Mouse (Mus musculus) large intestine, adult 2 months (tissue): ENCODE measurements at regions not wholly inside any gene's neighbourhood (a gene's known extent, or its start where the extent isn't known, plus 50 kb on each side); places are given as distances from the start of the nearest gene placed in this dataset.

Source experiments
- DNase-seq: peaks from one replicate; pipeline ENCODE4 v3.0.0-alpha.2; 2012; ENCODE audit warnings: low read depth, low spot score
- WGBS: fragments of 180-500 bp; shearing (Covaris S2); methylation state at CpG from one replicate; pipeline ENCODE4 v1.1.7; 2018; 5-methylcytosine and 5-hydroxymethylcytosine counted together

DNA sequence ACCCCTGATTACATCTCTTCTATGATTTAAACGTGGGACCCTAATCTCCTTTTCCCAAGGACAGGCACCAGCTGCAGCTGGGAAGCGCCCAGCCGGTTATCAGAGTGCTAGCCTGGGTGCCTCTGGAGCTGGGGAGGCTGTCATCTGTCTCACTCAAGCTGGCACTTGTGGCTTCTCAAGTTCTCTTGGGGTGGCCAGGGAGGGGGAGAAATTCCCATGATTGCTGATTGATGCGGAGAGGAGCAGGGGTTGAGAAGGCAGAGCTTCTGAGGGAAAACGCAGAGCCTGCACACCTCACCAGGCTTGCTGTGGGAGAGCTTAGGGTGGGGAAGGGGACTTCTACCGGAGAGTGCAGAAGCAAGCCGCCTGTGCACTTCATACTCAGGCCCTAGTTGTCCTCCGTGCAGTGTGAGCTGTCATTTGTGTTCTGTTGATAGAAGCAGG, 626.3 kb downstream of the Zfp706 start:
- 25% methylated on average over 8 of the region's 8 CpGs for WGBS
- DNase-seq, result no peak

DNA sequence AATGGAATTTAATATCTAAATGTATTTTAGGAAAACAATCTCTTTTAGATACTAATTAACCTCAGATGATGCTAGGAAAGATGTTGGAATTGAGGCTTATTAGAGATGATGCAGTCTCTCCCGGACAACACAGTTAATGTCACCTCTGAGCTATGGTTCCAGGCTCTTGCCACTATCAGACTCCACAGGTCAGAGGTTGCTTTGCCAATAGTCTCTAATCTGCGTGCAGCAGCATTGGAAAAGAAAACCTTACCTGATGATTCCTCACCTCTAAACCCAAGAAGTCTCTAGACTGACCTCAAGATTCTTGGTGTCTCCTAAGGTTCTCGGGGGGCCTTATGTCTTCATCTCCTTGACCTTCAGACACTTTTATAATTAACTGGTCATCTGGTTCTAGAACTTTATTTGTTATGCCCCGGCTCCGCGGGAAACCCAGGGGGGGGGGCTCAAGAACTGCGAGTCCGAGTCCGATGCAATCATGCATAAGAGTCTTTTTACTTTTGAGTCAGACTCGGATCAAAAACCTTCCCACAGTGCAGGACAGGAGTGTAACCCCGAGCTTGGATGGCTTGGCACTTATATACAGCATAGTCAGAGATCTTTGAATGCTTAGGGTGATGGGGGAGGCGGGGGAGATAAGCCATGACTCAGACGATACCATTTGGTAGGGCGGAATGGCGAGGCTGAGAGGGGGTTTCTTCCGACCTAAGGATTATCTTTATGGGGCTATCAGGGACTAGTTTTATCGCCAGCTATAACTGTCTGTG, 626.9 kb downstream of the Zfp706 start:
- WGBS, result 20% methylated on average over 17 of the region's 17 CpGs
- no peak for DNase-seq

DNA sequence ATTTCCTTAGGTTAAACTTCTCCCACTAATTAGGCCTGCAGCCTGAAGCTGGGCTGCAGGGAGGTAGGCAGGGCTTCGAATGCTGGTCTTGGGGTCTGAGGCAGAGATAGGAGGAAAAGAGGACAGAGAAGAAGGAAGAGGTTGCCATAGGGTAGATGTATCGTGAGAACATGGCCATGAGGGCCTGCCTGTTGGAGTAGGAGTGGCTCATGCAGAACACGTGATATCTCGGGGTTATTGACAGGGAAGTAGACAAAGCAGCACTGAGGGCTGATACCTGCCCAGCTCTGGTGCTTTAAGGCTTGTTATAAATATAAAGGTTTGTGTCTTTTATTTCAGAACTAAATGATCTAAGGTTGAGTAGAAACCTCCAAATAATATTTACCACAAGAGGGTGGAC, 628.9 kb downstream of the Zfp706 start:
- 82% methylated on average over 4 of the region's 4 CpGs for whole genome bisulfite sequencing

DNA sequence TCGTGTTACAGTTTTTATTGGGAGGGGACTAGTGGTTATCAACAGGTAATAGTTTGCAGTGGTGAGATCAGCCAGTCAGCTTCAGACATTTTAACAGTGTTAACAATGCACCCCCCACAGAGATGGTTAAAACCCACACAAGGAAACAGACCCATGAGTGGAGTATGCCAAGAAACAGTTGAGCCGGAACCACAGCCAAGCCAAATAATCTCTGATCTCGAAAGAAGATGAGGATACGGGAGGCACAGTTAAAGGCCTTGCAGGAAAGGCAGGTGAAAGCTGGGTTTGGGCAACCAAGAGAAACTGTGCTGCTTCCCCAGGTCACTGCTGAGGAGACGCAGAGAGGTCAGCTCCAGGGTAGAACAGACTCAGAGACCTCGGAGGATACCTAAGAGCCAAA, 631.0 kb downstream of the Zfp706 start:
- 38% methylated on average over 6 of the region's 6 CpGs for WGBS
- no peak for DNase-seq

More for the DNA sequence above, 628.9 kb downstream of the Zfp706 start:
- no peak for DNase-seq

DNA sequence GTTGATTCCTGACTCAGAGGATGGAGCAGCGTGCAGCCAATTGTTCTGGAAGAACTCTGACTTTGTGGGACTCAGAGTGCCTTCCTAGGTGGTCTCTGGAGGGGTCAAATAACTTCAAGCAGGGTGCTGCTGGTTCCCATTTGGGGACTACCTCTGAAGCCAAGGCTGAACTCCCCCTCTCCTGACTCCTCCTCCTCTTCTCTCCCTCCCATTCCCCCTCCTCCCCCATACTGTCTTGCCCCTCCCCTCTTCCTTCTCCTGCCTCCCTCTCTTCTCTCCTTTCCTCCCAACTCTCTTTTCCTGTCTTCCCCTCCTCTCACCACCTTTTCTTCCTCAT, 632.1 kb downstream of the Zfp706 start:
- WGBS, result 3% methylated on average over 1 of the region's 1 CpGs
- DNase-seq, result no peak

DNA sequence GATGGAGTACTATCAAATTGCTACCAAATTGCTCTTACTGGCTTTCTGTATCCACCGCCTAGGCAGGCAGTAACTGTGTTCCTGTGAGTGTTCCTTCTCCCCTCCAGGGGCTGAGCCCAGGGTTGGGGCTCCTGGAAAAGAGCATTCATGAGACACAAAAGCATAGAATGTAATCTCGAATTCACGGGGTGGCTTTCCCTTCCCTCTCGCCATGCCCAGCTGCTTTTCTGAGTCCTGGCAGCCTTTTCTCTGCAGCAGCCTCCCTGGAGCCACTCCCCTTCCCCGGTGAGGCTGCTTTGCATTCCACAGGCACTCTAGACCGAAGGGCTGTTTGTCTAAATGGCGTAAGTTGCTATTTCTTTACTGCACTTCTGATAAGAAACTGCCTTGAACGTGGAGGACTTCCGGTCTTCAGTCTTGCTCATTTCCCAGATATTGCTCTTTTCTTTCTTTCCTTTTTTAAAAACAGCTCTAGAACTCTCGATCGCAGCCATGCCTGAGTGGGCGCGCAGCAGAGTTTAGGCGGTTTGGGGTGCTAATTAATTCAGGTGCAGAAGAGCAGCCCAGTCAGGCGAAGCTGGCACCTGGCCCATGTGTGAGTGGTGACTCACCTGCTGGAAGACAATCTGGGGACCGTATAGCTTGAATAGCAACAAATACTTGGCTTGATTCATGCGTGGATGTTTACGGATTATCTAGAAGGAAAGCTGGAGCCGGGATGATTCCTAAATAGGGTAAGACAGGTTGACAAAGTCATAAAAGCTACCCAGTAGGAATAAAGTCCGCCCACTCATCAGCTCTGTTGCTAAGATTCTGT, 632.6 kb downstream of the Zfp706 start:
- WGBS, result 2% methylated on average over 20 of the region's 20 CpGs
- peak; percentile 81 for DNase-seq

DNA sequence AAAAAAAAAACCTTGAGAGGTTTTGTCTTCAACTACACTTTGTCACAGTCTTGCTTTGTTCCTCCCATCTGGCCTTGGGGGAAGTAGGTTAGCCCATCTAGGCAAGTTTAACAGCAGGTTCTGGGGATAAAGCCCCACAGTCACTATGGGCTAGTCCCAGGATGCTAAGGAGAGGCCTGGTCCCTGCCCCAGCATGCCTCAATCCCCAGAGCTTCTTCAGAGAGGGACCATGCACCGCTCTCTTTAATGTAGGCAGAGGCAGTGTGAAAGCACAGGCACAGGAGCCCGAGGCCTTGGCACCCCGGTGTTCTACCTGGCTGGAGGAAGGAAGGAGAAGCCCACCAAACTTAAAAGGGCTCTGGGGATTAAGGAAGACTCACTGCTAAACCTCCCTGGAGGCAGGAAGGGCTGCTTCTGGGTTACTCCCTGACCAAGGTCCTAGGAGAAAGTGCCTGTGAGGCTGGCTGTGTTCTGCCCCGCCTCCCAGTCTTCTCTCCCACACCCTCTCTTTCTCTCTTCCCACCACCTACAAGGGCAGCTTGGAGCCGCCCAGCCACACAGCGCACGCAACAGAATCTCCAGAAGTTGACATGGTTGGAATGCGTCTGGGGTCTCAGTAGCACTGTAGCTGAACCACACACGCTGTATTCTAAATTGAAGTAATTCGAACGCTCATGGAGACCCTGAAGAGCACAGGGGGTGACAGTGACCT, 633.5 kb downstream of the Zfp706 start:
- DNase-seq, result peak; percentile 62
- 18% methylated on average over 11 of the region's 11 CpGs for WGBS

DNA sequence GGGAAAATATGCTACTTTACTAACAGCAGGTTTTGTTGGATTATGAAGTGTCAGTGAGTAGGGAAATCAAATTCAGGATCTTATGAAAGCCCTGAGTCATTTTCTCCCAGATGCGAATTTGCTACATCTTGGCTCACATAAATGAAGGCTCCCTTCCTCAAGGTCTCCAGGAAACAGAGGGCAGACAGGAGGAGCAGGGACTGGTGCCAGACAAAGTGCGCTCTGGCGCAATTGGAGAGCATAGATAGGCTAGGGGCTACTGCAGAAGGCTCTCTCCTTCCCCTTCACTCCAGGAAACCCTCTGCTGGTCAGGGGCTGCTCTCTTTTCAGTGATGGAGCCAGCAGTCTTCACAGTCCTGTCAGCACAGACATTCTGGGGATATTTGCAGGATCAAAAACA, 634.1 kb downstream of the Zfp706 start:
- 24% methylated on average over 3 of the region's 3 CpGs for WGBS
- DNase-seq, result no peak

DNA sequence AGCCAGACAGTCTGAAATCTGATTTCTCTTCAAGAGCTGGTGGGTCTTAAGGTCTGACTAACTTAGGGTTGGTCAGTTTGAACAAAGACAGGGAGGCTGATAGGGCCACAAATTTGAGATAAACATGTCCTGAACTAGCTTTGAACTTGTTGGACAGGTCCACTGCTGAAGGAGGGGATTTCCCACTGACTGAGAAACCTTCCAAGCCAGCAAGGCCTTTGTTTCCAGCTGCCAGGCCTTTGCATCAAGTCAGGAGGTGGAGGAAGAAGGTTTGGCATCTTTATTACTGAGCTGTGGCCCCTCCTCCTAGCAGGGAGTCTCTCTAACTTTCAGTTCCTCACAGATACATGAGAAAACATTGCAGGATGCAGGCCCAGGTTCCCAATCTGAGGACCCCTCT, 636.2 kb downstream of the Zfp706 start:
- DNase-seq, result no peak

DNA sequence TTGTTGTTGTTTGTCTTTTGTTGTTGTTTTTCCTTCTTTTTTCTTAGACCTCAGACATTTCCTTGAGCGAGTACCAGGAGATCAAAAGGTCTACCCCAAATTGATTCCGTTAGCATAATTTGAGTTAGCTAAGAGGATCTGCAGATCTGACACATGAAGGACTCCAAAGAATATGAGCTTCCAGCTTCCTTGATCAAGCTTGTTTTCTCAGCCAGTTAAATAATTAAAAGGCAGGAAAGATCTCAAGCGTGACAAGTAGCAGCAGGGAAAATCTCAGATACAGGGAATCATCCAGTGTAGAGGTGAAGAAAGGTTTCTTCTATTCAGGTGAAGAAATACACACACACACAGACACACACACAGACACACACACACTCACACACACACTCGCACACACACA, 636.7 kb downstream of the Zfp706 start:
- WGBS, result 82% methylated on average over 4 of the region's 4 CpGs
- no peak for DNase-seq

DNA sequence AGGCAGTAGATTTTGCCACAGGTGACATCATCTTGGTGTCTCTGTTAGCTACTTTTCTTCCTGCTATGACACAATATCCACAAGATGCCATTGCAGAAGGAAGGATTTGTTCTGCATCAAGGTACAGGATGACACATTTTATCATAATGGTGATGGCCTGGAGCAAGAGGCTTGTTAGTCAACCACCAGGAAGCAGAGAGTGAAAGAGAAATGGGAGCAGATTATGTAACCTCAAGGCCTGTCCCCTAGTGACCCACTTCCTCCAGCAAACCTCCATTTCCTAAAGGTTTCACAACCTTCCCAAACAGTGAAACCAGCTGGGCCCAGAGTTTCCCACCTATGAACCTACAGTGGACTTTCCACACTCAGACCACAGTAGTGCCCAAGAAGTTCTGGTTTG, 640.3 kb downstream of the Zfp706 start:
- no peak for DNase-seq

DNA sequence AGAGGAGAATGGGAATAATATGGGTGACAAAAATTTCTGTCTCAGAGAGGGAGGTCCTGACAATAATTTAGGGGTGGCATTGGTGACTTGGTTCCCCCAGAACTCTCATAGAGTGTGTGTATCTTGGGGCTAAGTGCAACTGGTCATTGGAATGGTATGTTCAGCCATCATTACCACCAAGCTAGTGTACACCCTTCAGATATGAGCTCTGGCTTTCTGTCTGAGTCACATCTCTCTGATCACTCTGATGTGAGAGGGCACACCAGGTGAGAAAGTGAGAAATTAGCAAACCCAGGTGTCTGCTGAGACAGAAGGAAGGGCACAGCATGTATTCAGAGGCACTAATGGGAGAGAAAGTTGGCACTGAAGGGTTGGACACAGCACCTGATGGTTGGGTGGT, 642.8 kb downstream of the Zfp706 start:
- no peak for DNase-seq

DNA sequence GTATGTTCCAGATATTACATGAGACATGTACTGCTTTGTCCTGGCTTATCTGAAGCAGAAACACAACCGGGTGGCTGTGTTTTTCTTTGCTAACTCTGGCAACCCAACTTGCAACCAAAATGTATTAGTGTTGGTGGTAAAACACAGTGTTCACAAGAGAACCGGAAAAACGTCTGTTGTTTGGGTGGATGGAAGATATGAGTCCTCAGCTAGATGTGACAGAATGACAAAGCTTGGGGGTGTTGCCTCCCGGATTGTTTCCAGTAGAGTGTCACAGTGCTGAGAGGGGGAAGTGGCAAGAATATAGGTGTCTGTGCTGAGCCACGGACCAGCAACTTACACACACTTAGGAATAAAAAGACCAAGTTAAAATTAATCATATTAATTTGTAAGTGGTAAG, 643.5 kb downstream of the Zfp706 start:
- WGBS, result 72% methylated on average over 5 of the region's 5 CpGs
- DNase-seq, result no peak

DNA sequence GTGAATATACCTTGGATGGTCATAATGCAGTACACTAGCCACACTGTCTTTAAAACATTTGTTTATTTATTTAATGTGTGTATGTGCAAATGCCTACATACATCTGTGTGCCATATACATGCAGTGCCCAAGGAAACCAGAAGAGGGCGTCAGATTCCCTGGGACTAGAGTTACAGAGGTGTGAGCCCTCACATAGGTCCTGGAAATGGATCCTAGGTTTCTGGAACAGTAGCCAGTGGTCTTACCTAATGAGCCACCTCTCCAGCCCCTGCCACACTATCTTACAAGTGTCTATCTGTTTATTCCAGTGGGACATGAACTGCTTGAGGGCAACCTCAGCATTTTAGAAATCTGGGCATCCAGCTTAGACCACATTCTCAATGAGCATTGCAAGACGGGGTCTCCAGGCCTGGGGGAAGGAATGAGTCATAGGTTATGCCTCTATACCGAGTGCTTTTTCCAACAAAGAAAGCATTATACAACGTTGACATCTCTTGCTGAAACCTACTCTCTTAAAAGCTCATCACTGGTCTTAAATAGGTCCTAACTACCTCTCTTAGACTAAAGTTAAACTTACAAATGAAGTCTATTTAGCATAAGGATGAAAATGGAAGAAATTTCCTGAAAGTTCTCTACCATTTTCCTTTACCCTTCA, 644.5 kb downstream of the Zfp706 start:
- 78% methylated on average over 4 of the region's 4 CpGs for WGBS
- no peak for DNase-seq

DNA sequence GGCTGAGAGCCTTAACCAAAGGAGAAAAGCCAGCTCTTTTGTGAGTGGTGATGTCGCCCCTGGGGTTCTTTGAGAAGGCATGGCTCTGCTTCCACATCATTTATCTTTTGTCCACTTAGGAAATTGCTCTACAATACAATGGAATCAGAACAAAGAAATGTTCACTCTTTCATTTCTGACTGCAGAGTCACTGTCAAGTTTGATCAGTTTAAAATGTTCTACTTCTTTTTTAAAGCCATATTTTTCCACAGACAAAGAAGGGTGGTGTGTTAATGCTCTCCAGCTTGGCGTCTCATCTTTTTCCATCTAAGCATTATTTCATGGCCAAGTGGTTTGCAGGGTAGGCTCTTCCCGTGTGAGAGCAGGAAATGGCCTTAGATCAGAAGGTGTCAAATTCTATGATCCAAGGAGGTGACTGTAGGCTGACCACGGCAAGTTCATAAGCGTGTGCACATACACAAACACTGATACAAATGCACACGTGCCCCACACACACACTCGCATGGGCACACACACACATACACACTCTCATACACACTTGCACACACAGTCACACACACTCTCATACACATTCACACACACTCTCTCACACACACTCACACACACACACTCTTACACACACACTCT, 645.9 kb downstream of the Zfp706 start:
- whole genome bisulfite sequencing, result 61% methylated on average over 7 of the region's 7 CpGs
- DNase-seq, result no peak

DNA sequence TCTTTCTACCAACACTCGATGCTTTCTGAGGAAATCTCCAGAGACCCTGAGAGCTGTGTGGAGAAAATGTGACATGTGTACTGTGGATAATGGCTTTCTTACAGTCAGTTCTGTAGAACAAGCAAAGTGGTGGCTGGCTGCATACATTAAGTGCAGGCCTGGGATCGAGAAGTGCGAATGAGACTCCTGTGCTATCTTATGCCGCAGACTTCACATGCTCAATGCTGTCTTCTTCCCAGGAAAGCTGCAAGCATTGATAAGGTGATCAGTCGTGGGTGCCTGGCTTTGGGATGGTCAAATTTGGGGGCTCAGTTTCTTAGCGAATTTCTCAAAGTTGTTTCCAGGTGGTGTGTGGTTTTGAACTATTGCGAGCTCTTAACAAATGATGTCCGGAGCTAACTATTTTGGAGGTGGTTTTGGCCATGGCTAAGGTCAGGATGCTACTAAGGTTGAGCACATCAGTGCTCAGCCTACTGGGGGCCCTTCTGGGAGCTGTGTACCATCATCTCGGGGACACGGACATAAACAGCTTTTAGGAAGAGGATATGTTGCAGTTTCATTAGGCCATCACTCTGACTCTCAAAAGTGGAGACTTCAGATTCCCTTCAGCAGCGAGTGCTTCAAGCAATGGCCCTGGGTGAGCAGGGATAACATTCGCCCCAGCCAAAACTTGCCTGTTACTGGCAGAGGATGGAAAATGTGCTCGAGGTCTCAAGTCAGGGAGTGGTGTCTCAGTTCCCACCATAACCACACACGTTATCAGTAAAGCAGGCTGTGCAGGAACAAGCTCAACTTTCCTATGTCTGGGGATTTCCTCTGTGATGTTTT, 646.7 kb downstream of the Zfp706 start:
- DNase-seq, result no peak
- 73% methylated on average over 14 of the region's 14 CpGs for WGBS

DNA sequence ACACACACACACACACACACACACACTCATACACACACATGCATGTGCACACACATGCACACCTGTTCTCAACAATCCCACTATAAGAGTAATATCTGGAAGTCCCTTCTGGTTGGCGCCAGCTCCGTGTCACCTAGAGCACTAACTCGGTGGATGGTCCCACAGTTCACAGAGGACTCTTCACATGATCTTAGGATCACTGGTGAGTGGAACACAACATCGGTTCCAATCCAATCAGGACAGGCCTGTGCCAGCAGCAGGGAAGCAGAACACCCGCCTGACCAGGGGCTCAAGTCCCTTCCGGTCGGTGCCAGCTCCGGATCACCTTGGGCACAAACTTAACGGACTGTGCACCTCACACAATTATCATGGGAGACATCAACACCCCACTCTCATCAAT, 651.7 kb downstream of the Zfp706 start:
- DNase-seq, result no peak
- 93% methylated on average over 9 of the region's 9 CpGs for WGBS

DNA sequence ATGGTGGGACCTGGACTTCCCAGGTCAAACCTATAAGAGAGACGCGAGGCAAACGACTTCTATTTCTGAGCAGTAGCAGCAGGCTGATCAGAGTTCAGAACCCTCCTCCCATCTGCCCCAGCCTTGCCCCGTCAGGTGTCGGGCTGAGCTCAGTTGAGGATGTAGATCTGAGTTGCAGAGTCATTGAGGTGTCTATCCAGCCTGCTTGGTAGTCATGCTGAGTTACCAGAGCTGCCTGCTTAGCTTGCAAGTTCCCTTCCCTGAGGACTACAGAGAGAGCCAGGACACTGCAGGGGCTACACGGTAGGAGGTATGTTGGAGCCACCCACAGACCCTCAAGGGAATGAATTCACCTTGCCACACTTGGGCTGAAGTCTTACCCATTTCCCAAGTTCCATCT, 653.0 kb downstream of the Zfp706 start:
- no peak for DNase-seq
- 71% methylated on average over 6 of the region's 6 CpGs for WGBS

DNA sequence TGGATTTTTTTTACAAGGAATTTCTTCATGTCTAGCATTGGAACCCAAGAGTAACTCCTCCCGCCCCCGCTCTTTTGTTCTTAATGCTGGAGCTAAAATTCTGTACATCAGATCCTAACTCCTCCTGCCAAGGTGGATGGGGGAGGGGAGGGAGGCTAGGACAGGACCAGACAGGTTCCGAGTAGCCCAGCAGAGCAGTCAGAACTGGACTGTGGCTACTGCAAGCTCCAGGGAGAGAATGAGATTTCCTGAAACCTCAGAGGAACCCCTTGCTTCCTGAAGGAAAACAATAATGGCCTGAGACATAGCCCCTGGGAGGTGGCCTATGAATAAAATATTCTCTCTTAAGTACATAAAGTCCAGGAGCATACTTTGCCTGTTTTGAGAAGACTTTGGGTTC, 653.8 kb downstream of the Zfp706 start:
- 90% methylated on average over 3 of the region's 3 CpGs for WGBS
- no peak for DNase-seq
